Mouse (Mus musculus) frontal cortex, adult 2 months (tissue): ENCODE measurements around the gene Glmp. TPM values are rescaled to one million over a fixed set of nuclear protein-coding genes. Genes with fewer than 3 reads are reported as not detected.
"Not testable (repeated sequence)": the region's sequence is repeated elsewhere in the genome, so short reads cannot be mapped to it uniquely, and the experiment has no call there.

Experiments
- DNase-seq, 2 experiments: peaks; one replicate each; pipeline ENCODE4 v3.0.0; 2022; ENCODE audit warnings: low spot score in 1 of 2; ENCODE audit errors: extremely low spot score in 1 of 2
- polyA plus RNA-seq: library from polyadenylated mRNA; depleted of rRNA; stranded (reverse); fragments of >200 nt; gene quantifications from 2 replicates; pipeline ENCODE4 v1.2.3, GENCODE M21; 2012

Gene Glmp
- polyA plus RNA-seq, 1 experiment: 91.7 TPM

- no peak for DNase-seq
Observed at GRCm38 (mm10) chr3:88335436-88336053, 10.7 kb downstream of the Glmp start.

GRCm38 (mm10) chr3:88336058-88337013 lies 11.5 kb downstream of the Glmp start, which contains the start of the genes Tmem79 and Smg5:
Gene Tmem79, minus strand, starts transcription at chr3:88336148.
Gene Smg5, plus strand, starts transcription at chr3:88336260.
- peak; percentile 91 to 97 for DNase-seq

- peak in 1 of 2 experiments; percentile 57 for DNase-seq
Observed at GRCm38 (mm10) chr3:88337367-88338020, 12.7 kb downstream of the Glmp start.

GRCm38 (mm10) chr3:88338316-88338715 lies 13.5 kb downstream of the Glmp start:
- DNase-seq: no peak

GRCm38 (mm10) chr3:88339006-88339405 lies 14.2 kb downstream of the Glmp start:
- DNase-seq: no peak

GRCm38 (mm10) chr3:88350732-88351131 lies 25.9 kb downstream of the Glmp start:
- DNase-seq: peak in 1 of 2 experiments; percentile 29

GRCm38 (mm10) chr3:88352907-88353306 lies 28.1 kb downstream of the Glmp start:
- DNase-seq: no peak

GRCm38 (mm10) chr3:88354396-88355165 lies 29.8 kb downstream of the Glmp start:
- DNase-seq: peak in 1 of 2 experiments; percentile 48

- no peak for DNase-seq
Observed at GRCm38 (mm10) chr3:88359584-88359983, 34.8 kb downstream of the Glmp start.

- no peak for DNase-seq
Observed at GRCm38 (mm10) chr3:88359989-88360388, 35.2 kb downstream of the Glmp start.

- no peak for DNase-seq
Observed at GRCm38 (mm10) chr3:88361096-88361495, 36.3 kb downstream of the Glmp start.

GRCm38 (mm10) chr3:88361612-88362313 lies 36.9 kb downstream of the Glmp start:
- DNase-seq: no peak

- peak in 1 of 2 experiments; percentile 44 for DNase-seq
Observed at GRCm38 (mm10) chr3:88363700-88364099, 38.9 kb downstream of the Glmp start.

- no peak for DNase-seq
Observed at GRCm38 (mm10) chr3:88364337-88364736, 39.5 kb downstream of the Glmp start, which contains the start of gene Paqr6. Gene Paqr6, plus strand, starts transcription at chr3:88364584.

GRCm38 (mm10) chr3:88365705-88366361 lies 41.0 kb downstream of the Glmp start:
- peak in 1 of 2 experiments; percentile 38 for DNase-seq

GRCm38 (mm10) chr3:88366830-88367428 lies 42.1 kb downstream of the Glmp start:
- peak in 1 of 2 experiments; percentile 74 for DNase-seq

GRCm38 (mm10) chr3:88367517-88367916 lies 42.7 kb downstream of the Glmp start:
- DNase-seq: not testable (repeated sequence)

GRCm38 (mm10) chr3:88368511-88368910 lies 43.7 kb downstream of the Glmp start:
- DNase-seq: not testable (repeated sequence)
